Mouse (Mus musculus): Measurements from ENCODE around the gene Ppp2r3c. TPM values are rescaled to one million over a fixed set of nuclear protein-coding genes. Genes with fewer than 3 reads are reported as not detected.

Ppp2r3c gene
- total RNA-seq (2023) = 27.5 TPM

DNA sequence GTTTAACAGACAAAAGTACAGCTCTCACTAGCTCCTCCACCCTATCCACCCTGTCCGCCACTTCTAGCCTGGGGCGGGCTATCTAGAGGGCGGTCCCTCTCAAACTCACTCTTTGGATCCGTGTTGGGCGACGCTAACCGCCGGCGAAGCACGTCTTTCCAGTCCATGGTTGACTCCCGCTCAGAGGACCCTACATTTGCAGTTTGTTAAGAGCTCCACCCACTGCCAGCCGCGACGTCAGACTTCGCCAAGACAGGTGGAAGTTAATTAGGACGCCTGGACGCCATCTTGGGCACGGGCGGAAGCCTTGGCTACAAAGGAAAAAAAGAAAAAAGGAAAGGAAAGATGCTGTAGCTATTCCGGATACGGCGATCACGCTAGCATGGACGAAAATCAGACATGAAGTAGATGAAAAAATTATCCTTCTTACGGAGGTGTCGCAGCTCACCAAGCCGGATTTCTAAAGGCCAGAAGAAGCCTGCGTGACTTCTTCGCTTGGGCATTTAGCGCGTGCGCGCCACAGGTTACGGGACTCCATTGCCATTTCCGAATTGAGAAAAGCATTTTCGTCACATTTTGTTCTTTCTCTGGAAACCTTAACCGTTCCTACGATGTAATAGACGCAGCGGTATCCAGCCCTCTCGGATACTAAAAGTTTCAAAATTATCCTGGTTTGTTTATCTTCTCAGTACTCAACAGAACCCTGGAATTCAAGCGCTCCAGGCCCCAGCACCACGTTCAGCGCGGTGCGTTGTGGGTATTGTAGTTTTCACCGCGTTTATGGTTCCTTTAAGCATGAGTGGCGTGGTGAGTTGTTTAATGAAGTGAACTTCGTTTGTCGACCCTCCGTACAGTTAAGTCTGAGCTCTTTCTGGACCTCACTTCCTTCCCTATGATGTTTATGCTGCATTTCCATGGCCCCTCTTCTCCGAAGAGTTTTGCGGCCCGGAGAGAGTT is at the start of gene Ppp2r3c:
Gene Ppp2r3c (minus strand): TSS at position 514 of the 957 bp plus-strand sequence.

DNA sequence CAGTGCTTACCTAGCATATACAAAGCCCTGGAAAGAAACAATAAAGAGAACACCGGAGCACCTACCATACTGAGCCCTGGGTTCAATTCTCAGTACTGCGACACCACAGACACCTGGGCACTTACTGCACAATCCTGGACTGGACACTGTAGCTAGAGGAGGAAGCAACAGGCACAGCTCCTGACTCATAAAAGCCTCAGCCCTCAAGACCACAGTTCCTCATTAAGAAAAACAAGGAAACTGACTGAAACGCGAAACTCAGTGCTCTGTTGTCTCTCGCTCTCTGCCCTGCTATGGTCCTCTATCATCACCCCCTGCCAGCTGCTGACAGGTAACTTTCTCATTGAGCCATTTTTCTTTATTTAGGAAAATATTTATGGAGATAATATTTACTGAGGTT is 3.5 kb downstream of the Ppp2r3c start, which contains the start of gene 1110008L16Rik:
Gene 1110008L16Rik (plus strand): TSS at position 242 of the 400 bp plus-strand sequence.

DNA sequence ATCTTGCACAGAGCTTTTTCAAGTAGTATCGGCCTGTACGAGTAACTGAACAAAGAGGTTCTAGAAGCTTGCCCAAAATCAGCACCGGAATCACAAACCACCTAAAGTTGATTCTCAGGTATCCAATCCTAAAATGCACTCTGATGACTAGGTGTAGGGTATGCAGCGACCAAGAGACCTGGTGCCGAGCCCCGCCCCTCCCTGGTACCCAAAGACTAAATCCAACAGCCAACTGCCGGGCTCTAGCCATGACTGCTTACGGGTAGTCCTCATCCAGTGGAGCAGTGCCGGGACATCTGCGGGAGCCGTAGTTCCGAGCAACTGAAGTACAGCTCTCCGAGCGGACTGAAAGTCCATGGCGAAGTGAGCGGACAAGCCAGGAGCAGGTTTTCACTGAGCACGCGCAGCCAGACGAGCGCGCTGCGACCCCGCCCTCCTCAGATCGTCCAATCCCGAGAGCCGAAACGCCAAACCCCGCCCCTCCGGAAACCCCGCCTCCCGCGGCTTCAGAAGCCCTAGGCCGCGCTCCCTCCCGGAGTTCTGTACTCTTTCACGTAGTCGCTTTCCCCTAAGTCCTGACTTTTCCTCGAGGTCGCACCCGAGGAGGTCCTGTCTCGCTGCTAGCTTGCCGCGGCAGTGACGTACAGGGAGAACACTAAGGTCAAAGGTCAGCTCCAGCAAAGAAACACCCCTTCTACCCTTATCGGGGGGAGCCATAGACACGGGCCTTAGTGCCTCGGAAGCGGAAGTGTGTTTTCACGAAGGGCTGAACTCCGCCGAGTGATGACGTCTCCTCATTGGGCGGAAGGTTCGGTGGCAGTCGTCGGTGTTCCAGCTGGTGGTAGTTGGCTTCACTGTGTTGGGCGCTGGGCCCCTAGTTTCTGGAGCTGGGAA is 72.9 kb downstream of the Ppp2r3c start, which contains the start of gene Srp54c:
Gene Srp54c (plus strand): TSS at position 543 of the 894 bp plus-strand sequence.

Other genes with a start within 250 kb of the Ppp2r3c start
- gene 2700097O09Rik, start 222.9 kb downstream of the Ppp2r3c start, total RNA-seq (2023) = 9.2 TPM
- gene Srp54a, start 222.7 kb downstream of the Ppp2r3c start, total RNA-seq (2023) = 59.0 TPM
- gene Fam177a, start 178.5 kb downstream of the Ppp2r3c start, total RNA-seq (2023) = not detected
- gene Srp54b, start 147.9 kb downstream of the Ppp2r3c start, total RNA-seq (2023) = 35.2 TPM
- gene 1700047I17Rik2, start 103.4 kb downstream of the Ppp2r3c start, total RNA-seq (2023) = 17.4 TPM
- gene Srp54c, start 72.8 kb downstream of the Ppp2r3c start, total RNA-seq (2023) = 23.7 TPM
- 9.8 TPM for gene 1110008L16Rik, start 3.4 kb downstream of the Ppp2r3c start, total RNA-seq (2023)
- gene Psma6, start 81.2 kb upstream of the Ppp2r3c start, total RNA-seq (2023) = 95.1 TPM
- gene Nfkbia, start 189.6 kb upstream of the Ppp2r3c start, total RNA-seq (2023) = 446 TPM